Mouse (Mus musculus) liver, embryonic 14.5 days (tissue): ENCODE results near the gene Acot5. TPM values are rescaled to one million over a fixed set of nuclear protein-coding genes. Genes with fewer than 3 reads are reported as not detected.
A peak's percentile ranks its signal among the peaks of the same experiment; 100 is the strongest.
"Not testable (repeated sequence)": the region's sequence is repeated elsewhere in the genome, so short reads cannot be mapped to it uniquely, and the experiment has no call there.

Source experiments
- ATAC-seq: fragments of 200-750 bp; cut with Nextera tagmentation; 2 replicates; pipeline ENCODE4 v1.8.0; 2017; ENCODE audit warnings: moderate number of reproducible peaks, mild to moderate bottlenecking, moderate library complexity; ENCODE audit not compliant: insufficient read depth
- DNase-seq, 3 experiments: peaks; one replicate each; pipeline ENCODE4 v3.0.0-alpha.2; 2012 to 2013; ENCODE audit warnings: low read depth in 3 of 3, low spot score in 3 of 3
- H3K27ac ChIP-seq: fragments of 300-500 bp; sonication (generic); 2 replicates; pipeline ENCODE4 v1.5.1; 2014; ENCODE audit warnings: moderate library complexity, mild to moderate bottlenecking, control low read depth, inconsistent platforms
- H3K27me3 ChIP-seq: fragments of 300-500 bp; sonication (generic); 2 replicates; pipeline ENCODE4 v1.6.1; 2014; ENCODE audit warnings: mild to moderate bottlenecking, low read length, moderate library complexity; ENCODE audit not compliant: control insufficient read depth, insufficient read depth
- H3K36me3 ChIP-seq: fragments of 300-500 bp; sonication (generic); replicated peaks from 2 replicates; pipeline ENCODE4 v1.6.1; 2014; ENCODE audit warnings: low read depth; ENCODE audit not compliant: control insufficient read depth, insufficient read depth
- H3K4me1 ChIP-seq, 2 experiments: fragments of 200-500 bp in 1 of 2; fragments of 300-500 bp in 1 of 2; sonication (generic) in 1 of 2; replicated peaks; 2 replicates each; pipeline ENCODE4 v1.6.1; 2012 to 2014; ENCODE audit warnings: antibody characterized with exemption in 1 of 2, inconsistent platforms in 1 of 2, low read length in 1 of 2; ENCODE audit not compliant: control insufficient read depth in 2 of 2, insufficient read depth in 2 of 2
- H3K4me2 ChIP-seq: fragments of 300-500 bp; sonication (generic); 2 replicates; pipeline ENCODE4 v1.6.1; 2014; ENCODE audit warnings: low read depth, mild to moderate bottlenecking, control low read depth, moderate library complexity
- H3K4me3 ChIP-seq, 2 experiments: fragments of 200-500 bp in 1 of 2; fragments of 300-500 bp in 1 of 2; sonication (generic) in 1 of 2; 2 replicates each; pipeline ENCODE4 v1.5.1; 2012 to 2014; ENCODE audit warnings: low read depth in 2 of 2, low read length in 2 of 2, mild to moderate bottlenecking in 2 of 2, control low read depth in 1 of 2, inconsistent platforms in 1 of 2, moderate library complexity in 1 of 2; ENCODE audit not compliant: insufficient read depth in 1 of 2
- H3K9ac ChIP-seq: fragments of 300-500 bp; sonication (generic); replicated peaks from 2 replicates; pipeline ENCODE4 v1.6.1; 2014; ENCODE audit warnings: mild to moderate bottlenecking, control low read depth, moderate library complexity
- H3K9me3 ChIP-seq: fragments of 300-500 bp; sonication (generic); 2 replicates; pipeline ENCODE4 v1.6.1; 2016; ENCODE audit warnings: low read length, mixed read lengths; ENCODE audit not compliant: control insufficient read depth
- CTCF ChIP-seq: IDR thresholded peaks from 2 replicates; pipeline ENCODE4 v1.5.1; 2016; ENCODE audit warnings: antibody characterized with exemption, low read depth, control low read depth
- EP300 ChIP-seq: IDR thresholded peaks from 2 replicates; pipeline ENCODE4 v1.6.1; 2016; ENCODE audit warnings: antibody characterized with exemption, low read depth
- WGBS: fragments of 180-500 bp; shearing (Covaris S2); extraction: QIAGEN DNeasy Blood & Tissue Kit; methylation state at CpG from one replicate; pipeline ENCODE4 v1.1.7; 2014; ENCODE audit not compliant: insufficient replicate concordance; 5-methylcytosine and 5-hydroxymethylcytosine counted together
- polyA plus RNA-seq, 2 experiments: library from polyadenylated mRNA; depleted of rRNA in 1 of 2; stranded (reverse) in 1 of 2; unstranded in 1 of 2; fragments of >200 nt; fragmentation: Nextera tagmentation in 1 of 2; extraction: Ambion mirVana in 1 of 2; gene quantifications; 2 replicates each; pipeline versions ENCODE4 v1.2.1 to v1.2.3; 2012 to 2014

The Acot5 gene
- polyA plus RNA-seq, 2 experiments, result not detected

DNA sequence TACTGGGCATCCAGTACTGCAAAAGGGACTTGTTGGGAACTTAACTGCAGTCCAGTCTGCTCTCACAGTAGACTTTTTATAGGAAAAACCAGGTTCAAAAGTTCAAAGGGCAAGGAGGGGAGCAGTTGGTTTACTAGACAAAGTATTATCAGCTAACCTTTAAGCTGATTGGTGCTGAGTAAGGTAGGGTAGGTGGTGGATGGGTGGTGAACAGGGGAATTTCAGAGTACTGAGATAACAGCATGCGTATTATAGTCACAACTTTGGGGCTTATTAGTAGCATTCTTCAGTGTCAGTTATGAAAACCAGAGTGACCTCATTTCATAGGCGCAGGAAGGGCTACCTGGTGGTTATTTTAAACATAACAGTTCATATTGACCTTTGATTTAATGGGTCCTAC, 30.5 kb downstream of the Acot5 start:
- DNase-seq (no peak), ATAC-seq (peak; percentile 48; the same call in 1 of the 2 replicates)
- Histone ChIP-seq H3K4me2 (no peak overlapping the region), H3K4me3 (no peak overlapping the region), H3K4me1 (peaks cover 2 to 9% of the 10 kb centered on the region in 2 experiments; a peak in 2 of 4 replicates), H3K9me3 (no peaks in the 10 kb centered on the region), H3K36me3 (no peaks in the 10 kb centered on the region), H3K9ac (no peak overlapping the region), H3K27ac (no peak overlapping the region), H3K27me3 (no peaks in the 10 kb centered on the region; the same call in 1 of the 2 replicates)
- TF ChIP-seq CTCF (no peak), EP300 (no peak)
- 45% methylated on average over 2 of the region's 2 CpGs for WGBS

- TF ChIP-seq EP300 (no peak), CTCF (no peak)
- DNase-seq, result no peak
- Histone ChIP-seq H3K4me2 (peak overlapping the region; percentile 83; the same call in 1 of the 2 replicates), H3K4me3 (no peak overlapping the region), H3K27ac (no peak overlapping the region), H3K27me3 (no peaks in the 10 kb centered on the region; the same call in 1 of the 2 replicates), H3K9me3 (no peaks in the 10 kb centered on the region), H3K36me3 (no peaks in the 10 kb centered on the region), H3K4me1 (peaks cover 2 to 9% of the 10 kb centered on the region in 2 experiments; a peak in 2 of 4 replicates), H3K9ac (no peak overlapping the region)
- no peak for ATAC-seq
- 67% methylated on average over 1 of the region's 1 CpGs for WGBS
Measured at GRCm38 (mm10) chr12:84100071-84100470, 30.9 kb downstream of the Acot5 start.

DNA sequence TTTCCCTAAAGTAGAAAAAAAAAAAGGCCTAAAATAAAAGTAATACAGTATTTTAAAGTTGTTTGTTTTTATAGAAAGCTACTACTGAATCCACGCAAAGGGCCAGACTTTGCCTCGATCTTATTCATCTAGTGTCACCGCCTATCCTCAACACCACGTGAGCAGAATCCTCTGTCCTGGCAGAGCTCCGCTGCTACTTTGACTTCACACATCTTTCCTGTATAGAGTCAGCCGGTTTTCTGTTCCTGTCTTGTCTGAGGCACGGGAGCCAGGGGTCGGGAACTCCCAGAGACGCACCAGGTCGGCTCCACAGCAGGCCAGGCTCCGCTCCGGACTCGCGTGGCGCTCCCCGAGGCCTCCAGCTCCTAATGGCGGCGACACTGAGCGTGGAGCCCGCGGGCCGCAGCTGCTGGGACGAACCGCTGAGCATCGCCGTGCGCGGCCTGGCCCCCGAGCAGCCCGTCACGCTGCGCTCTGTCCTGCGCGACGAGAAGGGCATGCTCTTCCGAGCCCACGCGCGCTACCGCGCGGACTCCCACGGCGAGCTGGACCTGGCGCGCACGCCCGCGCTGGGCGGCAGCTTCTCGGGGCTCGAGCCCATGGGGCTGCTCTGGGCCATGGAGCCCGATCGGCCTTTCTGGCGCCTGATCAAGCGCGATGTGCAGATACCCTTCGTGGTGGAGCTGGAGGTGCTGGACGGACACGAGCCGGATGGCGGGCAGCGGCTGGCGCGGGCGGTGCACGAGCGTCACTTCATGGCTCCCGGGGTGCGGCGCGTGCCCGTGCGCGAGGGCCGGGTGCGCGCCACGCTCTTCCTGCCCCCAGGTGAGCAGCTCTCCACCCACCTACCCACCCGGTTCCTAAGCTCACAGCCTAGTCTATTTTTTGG, 31.7 kb downstream of the Acot5 start, which contains the start of gene Acot6:
Gene Acot6, plus strand, starts transcription at position 51 of the 889 bp plus-strand sequence.
- H3K4me3 ChIP-seq, result peak within 1 kb of the TSS; percentile 52 to 60
- not testable (repeated sequence) for H3K36me3 ChIP-seq, H3K4me1 ChIP-seq, H3K27me3 ChIP-seq, H3K9me3 ChIP-seq, H3K27ac ChIP-seq
- DNase-seq (peak in 1 of 3 experiments; percentile 36), ATAC-seq (peak; percentile 60)
- H3K9ac ChIP-seq, result peak within 1 kb of the TSS; percentile 57
- H3K4me2 ChIP-seq, result peak within 1 kb of the TSS; percentile 83
- under 1% methylated on average over 63 of the region's 80 CpGs for WGBS

- TF ChIP-seq EP300, result no peak
- no peak for TF ChIP-seq CTCF
- Histone ChIP-seq H3K4me1 (peaks cover 2 to 9% of the 10 kb centered on the region in 2 experiments; a peak in 2 of 4 replicates), H3K27ac (no peak overlapping the region), H3K4me3 (peak overlapping the region; percentile 52 to 60), H3K4me2 (peak overlapping the region; percentile 83), H3K9ac (no peak overlapping the region; the same call in 1 of the 2 replicates), H3K27me3 (no peaks in the 10 kb centered on the region; the same call in 1 of the 2 replicates), H3K36me3 (no peaks in the 10 kb centered on the region), H3K9me3 (no peaks in the 10 kb centered on the region)
- DNase-seq, result no peak
- ATAC-seq, result no peak
- 43% methylated on average over 2 of the region's 2 CpGs for WGBS
Measured at GRCm38 (mm10) chr12:84101493-84101845, 32.3 kb downstream of the Acot5 start.

DNA sequence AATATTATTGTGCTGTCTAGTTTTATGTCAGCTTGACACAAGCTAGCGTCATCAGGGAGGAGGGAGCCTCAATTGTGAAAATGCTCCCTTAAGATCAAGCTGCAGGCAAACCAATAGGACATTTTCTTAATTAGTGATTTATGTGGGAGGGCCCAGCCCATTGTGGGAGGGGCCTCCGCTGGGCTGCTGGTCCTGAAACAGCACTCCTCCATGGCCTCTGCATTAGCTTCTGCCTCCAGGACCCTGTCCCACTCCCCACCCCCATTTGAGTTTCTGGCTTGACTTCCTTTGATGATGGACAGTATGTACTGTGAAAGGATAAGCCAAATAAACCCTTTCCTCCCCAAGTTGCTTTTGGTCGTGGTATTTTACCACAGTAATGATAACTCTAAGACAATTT, 37.9 kb downstream of the Acot5 start:
- H3K4me1 ChIP-seq, result no peaks in the 10 kb centered on the region
- no peak overlapping the region for H3K27ac ChIP-seq
- H3K36me3 ChIP-seq, result no peaks in the 10 kb centered on the region
- no peak for TF ChIP-seq CTCF
- TF ChIP-seq EP300, result no peak
- H3K4me3 ChIP-seq, result no peak overlapping the region
- no peaks in the 10 kb centered on the region for H3K27me3 ChIP-seq
- no peaks in the 10 kb centered on the region for H3K9me3 ChIP-seq
- WGBS, result 69% methylated on average over 3 of the region's 3 CpGs
- no peak overlapping the region for H3K4me2 ChIP-seq
- DNase-seq (no peak), ATAC-seq (no peak)
- H3K9ac ChIP-seq, result no peak overlapping the region
